Mouse (Mus musculus) kidney, postnatal 0 days (tissue): ENCODE results near the gene Cstb. TPM values are rescaled to one million over a fixed set of nuclear protein-coding genes. Genes with fewer than 3 reads are reported as not detected.

Source experiments
- ATAC-seq: fragments of 200-750 bp; cut with Nextera tagmentation; replicated peaks from 2 replicates; pipeline ENCODE4 v1.8.0; 2017; ENCODE audit warnings: low read depth, moderate number of reproducible peaks, moderate TSS enrichment, moderate library complexity; ENCODE audit not compliant: low FRiP score
- DNase-seq: peaks from one replicate; pipeline ENCODE4 v3.0.0-alpha.2; 2016; ENCODE audit warnings: low spot score
- H3K27ac ChIP-seq: fragments of 300-500 bp; sonication (generic); 2 replicates; pipeline ENCODE4 v1.5.1; 2014; ENCODE audit warnings: mild to moderate bottlenecking
- H3K27me3 ChIP-seq: fragments of 300-500 bp; sonication (generic); 2 replicates; pipeline ENCODE4 v1.6.1; 2014; ENCODE audit warnings: low read length, mixed read lengths; ENCODE audit not compliant: insufficient read depth
- H3K36me3 ChIP-seq: fragments of 300-500 bp; sonication (generic); 2 replicates; pipeline ENCODE4 v1.6.1; 2014; ENCODE audit warnings: low read length, mixed read lengths; ENCODE audit not compliant: insufficient read depth
- H3K4me1 ChIP-seq: fragments of 300-500 bp; sonication (generic); replicated peaks from 2 replicates; pipeline ENCODE4 v1.6.1; 2014; ENCODE audit warnings: antibody characterized with exemption, low read length, mixed read lengths; ENCODE audit not compliant: insufficient read depth
- H3K4me2 ChIP-seq: fragments of 300-500 bp; sonication (generic); 2 replicates; pipeline ENCODE4 v1.6.1; 2014; ENCODE audit warnings: mild to moderate bottlenecking, low read length, moderate library complexity, mixed read lengths
- H3K4me3 ChIP-seq: fragments of 300-500 bp; sonication (generic); replicated peaks from 2 replicates; pipeline ENCODE4 v1.5.1; 2014; ENCODE audit warnings: low read depth, low read length
- H3K9ac ChIP-seq: fragments of 300-500 bp; sonication (generic); 2 replicates; pipeline ENCODE4 v1.6.1; 2014; ENCODE audit warnings: low read depth, low read length
- H3K9me3 ChIP-seq: fragments of 300-500 bp; sonication (generic); replicated peaks from 2 replicates; pipeline ENCODE4 v1.6.1; 2016; ENCODE audit warnings: low read length, inconsistent platforms, mixed read lengths
- CTCF ChIP-seq: IDR thresholded peaks from 2 replicates; pipeline ENCODE4 v1.5.1; 2016; ENCODE audit warnings: antibody characterized with exemption, low read depth, mild to moderate bottlenecking, moderate library complexity
- WGBS: fragments of 180-500 bp; shearing (Covaris S2); extraction: QIAGEN DNeasy Blood & Tissue Kit; methylation state at CpG from one replicate; pipeline ENCODE4 v1.1.7; 2014; 5-methylcytosine and 5-hydroxymethylcytosine counted together
- microRNA-seq: library from miRNA; unstranded; fragments of <30 nt; microRNA quantifications from one replicate; pipeline ENCODE4, GENCODE M21; 2016
- polyA plus RNA-seq: library from polyadenylated mRNA; unstranded; fragments of >200 nt; fragmentation: Nextera tagmentation; extraction: Ambion mirVana; gene quantifications from 2 replicates; pipeline ENCODE4 v1.2.1, GENCODE M21; 2015

Cstb gene
- polyA plus RNA-seq, 1 experiment from 2014 or later, result 433 TPM

DNA sequence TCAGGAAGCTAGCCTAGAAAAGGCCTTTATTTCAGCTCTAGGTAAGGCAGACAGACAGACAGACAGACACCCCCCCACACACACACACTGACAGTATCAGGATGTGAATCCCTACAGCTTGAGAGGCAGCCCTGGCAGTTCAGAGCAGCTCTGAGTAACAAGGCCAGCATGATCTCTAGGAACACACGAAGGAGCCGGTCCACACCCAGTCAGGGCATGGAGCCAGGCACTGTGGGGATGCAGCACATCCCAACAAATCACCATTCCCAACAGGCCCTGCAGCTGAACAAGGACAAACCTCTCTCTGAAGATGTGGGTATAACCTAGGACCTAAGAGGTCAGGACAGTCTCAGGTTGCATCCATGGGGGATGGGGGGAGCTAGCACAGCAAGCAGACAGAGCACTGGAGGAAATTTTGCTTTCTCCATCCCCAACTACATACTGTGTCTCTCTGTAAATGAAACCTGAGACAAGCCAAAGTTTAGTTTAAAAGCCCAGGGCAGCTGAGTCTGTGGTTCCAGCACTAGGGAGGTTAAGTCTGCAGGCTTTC is 42.4 kb downstream of the Cstb start:
- Histone ChIP-seq H3K9ac (no peak overlapping the region), H3K4me2 (no peak overlapping the region), H3K9me3 (no peaks in the 10 kb centered on the region), H3K4me1 (peaks cover 8% of the 10 kb centered on the region; the same call in 1 of the 2 replicates), H3K36me3 (no peaks in the 10 kb centered on the region), H3K27me3 (no peaks in the 10 kb centered on the region), H3K4me3 (no peak overlapping the region), H3K27ac (no peak overlapping the region)
- no peak for ATAC-seq
- WGBS, result 52% methylated on average over 2 of the region's 2 CpGs
- no peak for TF ChIP-seq CTCF
- no peak for DNase-seq

GRCm38 (mm10) chr10:78470582-78471313 is 45.3 kb downstream of the Cstb start:
- WGBS, result 28% methylated on average over 15 of the region's 15 CpGs
- Histone ChIP-seq H3K9ac (no peak overlapping the region), H3K27me3 (no peaks in the 10 kb centered on the region), H3K4me2 (no peak overlapping the region), H3K9me3 (no peaks in the 10 kb centered on the region), H3K4me1 (no peaks in the 10 kb centered on the region), H3K4me3 (no peak overlapping the region), H3K27ac (0 out of 2 replicates have a peak overlapping the region, but pooled peaks have one; percentile 38), H3K36me3 (no peaks in the 10 kb centered on the region)
- TF ChIP-seq CTCF, result no peak
- ATAC-seq (peak; percentile 8; the same call in 1 of the 2 replicates), DNase-seq (peak; percentile 53)

GRCm38 (mm10) chr10:78472046-78472445 is 46.6 kb downstream of the Cstb start:
- 76% methylated on average over 3 of the region's 3 CpGs for WGBS

DNA sequence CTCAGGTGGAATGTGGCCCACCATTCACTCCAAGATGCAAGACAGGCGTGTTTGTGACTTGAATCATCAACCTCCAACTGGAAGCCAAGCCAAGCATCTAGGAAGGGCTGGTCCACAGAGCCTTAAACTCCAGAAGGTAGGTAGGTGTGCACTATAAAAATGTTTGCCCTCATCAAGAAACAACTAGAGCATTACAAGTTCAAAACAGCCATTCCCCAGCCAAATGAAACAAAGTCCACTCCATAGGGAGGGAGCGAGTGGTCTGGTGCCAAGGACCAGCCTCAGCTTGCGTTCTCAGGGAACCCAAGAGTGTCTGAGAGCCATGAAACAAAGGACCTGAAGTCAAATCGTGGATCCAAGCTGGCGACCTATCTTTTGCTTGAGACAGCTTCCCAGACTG is 48.0 kb downstream of the Cstb start:
- 43% methylated on average over 5 of the region's 5 CpGs for WGBS
- Histone ChIP-seq H3K36me3 (no peaks in the 10 kb centered on the region), H3K9me3 (no peaks in the 10 kb centered on the region), H3K4me3 (no peak overlapping the region), H3K27me3 (no peaks in the 10 kb centered on the region), H3K9ac (no peak overlapping the region), H3K27ac (no peak overlapping the region), H3K4me1 (no peaks in the 10 kb centered on the region), H3K4me2 (no peak overlapping the region)
- no peak for TF ChIP-seq CTCF
- ATAC-seq, result no peak
- no peak for DNase-seq

More at GRCm38 (mm10) chr10:78472046-78472445, 46.6 kb downstream of the Cstb start:
- Histone ChIP-seq H3K9me3 (no peaks in the 10 kb centered on the region), H3K4me3 (no peak overlapping the region), H3K4me2 (no peak overlapping the region), H3K27ac (no peak overlapping the region), H3K36me3 (no peaks in the 10 kb centered on the region), H3K9ac (no peak overlapping the region), H3K27me3 (no peaks in the 10 kb centered on the region), H3K4me1 (no peaks in the 10 kb centered on the region)
- DNase-seq (no peak), ATAC-seq (no peak)
- TF ChIP-seq CTCF, result no peak

GRCm38 (mm10) chr10:78474759-78475158 is 49.3 kb downstream of the Cstb start:
- ATAC-seq (no peak), DNase-seq (no peak)
- H3K36me3 ChIP-seq, result no peaks in the 10 kb centered on the region
- no peak for TF ChIP-seq CTCF
- H3K4me3 ChIP-seq, result no peak overlapping the region
- H3K9me3 ChIP-seq, result no peaks in the 10 kb centered on the region
- WGBS, result 76% methylated on average over 8 of the region's 8 CpGs
- no peak overlapping the region for H3K27ac ChIP-seq
- no peaks in the 10 kb centered on the region for H3K27me3 ChIP-seq
- H3K4me1 ChIP-seq, result no peaks in the 10 kb centered on the region
- no peak overlapping the region for H3K4me2 ChIP-seq
- no peak overlapping the region for H3K9ac ChIP-seq

DNA sequence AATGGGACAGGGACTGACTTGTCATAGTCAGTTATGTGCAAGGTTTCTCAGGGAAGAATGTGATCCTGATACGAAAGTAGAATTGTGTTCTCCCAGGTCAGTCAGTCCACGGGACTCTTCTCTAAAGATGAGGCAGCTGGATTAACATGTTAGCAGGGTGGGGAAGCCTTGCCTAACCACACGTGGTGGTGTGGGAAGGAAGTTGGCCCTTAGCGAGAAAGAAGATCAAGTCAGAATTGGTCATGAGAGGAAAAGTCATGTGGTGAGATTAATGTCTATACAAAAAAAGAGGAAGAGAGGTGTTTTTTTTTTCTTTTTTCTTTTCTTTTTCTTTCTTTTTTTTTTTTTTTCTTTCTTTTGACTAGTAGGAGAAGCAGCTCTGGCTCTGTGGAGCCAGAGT is 51.4 kb downstream of the Cstb start:
- WGBS, result 73% methylated on average over 4 of the region's 4 CpGs
- H3K27ac ChIP-seq, result no peak overlapping the region
- no peaks in the 10 kb centered on the region for H3K27me3 ChIP-seq
- no peak overlapping the region for H3K9ac ChIP-seq
- H3K36me3 ChIP-seq, result no peaks in the 10 kb centered on the region
- no peak for ATAC-seq
- H3K4me1 ChIP-seq, result no peaks in the 10 kb centered on the region
- H3K4me2 ChIP-seq, result no peak overlapping the region
- TF ChIP-seq CTCF, result no peak
- H3K9me3 ChIP-seq, result no peaks in the 10 kb centered on the region
- H3K4me3 ChIP-seq, result no peak overlapping the region
- DNase-seq, result no peak

Small RNAs within 50 kb of the gene (microRNA-seq; reads per million reads assigned to microRNA genes)
- gene Mir6410, result not detected
- gene Mir6907, result 0.60 reads per million
- 0.60 reads per million for gene Mir6908

Other genes starting within 250 kb of the Cstb start
- 13.2 and 13.6 TPM in 2 replicates for gene Pwp2, start 240.5 kb upstream of the Cstb start, polyA plus RNA-seq
- 17.9 and 21.9 TPM in 2 replicates for gene Trappc10, start 181.0 kb upstream of the Cstb start, polyA plus RNA-seq
- 140 and 144 TPM in 2 replicates for gene Agpat3, start 73.2 kb upstream of the Cstb start, polyA plus RNA-seq
- gene Rrp1, start 12.6 kb upstream of the Cstb start, polyA plus RNA-seq, result 232 and 262 TPM in 2 replicates
- gene Pdxk, start 39.3 kb downstream of the Cstb start, polyA plus RNA-seq, result 24.0 and 25.2 TPM in 2 replicates
- gene Olfr1358, start 91.8 kb downstream of the Cstb start, polyA plus RNA-seq, result not detected in 2 replicates
- gene Ilvbl, start 148.7 kb downstream of the Cstb start, polyA plus RNA-seq, result 57.4 and 60.9 TPM in 2 replicates
- 12.8 and 13.8 TPM in 2 replicates for gene Syde1, start 166.3 kb downstream of the Cstb start, polyA plus RNA-seq
- not detected in 2 replicates for gene Olfr1357, start 192.4 kb downstream of the Cstb start, polyA plus RNA-seq